Mouse (Mus musculus) cerebellum, postnatal 36 days (tissue): ENCODE data around the gene Adcy10.
A peak's percentile ranks its signal among the peaks of the same experiment; 100 is the strongest.

Experiments used
- DNase-seq, 2 experiments: peaks; one replicate each; pipeline ENCODE4 v3.0.0; 2021 to 2022; ENCODE audit warnings: mixed read lengths in 2 of 2

Adcy10 gene

DNA sequence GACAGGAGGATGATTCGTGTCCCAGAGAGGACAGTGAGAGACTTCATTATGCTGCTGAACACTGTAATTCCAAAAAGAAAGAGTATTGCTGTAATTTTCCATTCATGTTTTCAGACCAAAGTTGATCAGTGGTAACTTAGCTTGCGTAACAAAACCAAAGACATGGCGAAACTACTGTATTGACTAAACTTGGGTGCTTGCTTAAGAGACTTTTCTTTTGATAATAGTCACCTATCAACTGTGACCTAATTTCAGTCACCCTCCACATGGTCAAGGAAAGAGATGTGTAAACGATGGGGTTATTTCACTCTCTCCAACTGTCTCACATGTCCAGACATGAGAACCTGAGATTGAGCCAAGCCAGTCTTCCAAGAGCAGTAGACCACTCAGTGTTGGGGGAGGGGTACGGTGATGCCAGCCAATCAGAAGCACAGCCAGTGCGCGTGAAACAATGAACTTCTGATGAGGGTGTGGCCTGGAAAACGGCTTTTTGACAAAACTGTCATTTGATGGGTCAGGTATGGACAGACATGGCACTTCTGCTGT, at the start of gene Adcy10:
Adcy10 (plus strand) TSS at position 496 of the 546 bp plus-strand sequence.
- DNase-seq = no peak

DNA sequence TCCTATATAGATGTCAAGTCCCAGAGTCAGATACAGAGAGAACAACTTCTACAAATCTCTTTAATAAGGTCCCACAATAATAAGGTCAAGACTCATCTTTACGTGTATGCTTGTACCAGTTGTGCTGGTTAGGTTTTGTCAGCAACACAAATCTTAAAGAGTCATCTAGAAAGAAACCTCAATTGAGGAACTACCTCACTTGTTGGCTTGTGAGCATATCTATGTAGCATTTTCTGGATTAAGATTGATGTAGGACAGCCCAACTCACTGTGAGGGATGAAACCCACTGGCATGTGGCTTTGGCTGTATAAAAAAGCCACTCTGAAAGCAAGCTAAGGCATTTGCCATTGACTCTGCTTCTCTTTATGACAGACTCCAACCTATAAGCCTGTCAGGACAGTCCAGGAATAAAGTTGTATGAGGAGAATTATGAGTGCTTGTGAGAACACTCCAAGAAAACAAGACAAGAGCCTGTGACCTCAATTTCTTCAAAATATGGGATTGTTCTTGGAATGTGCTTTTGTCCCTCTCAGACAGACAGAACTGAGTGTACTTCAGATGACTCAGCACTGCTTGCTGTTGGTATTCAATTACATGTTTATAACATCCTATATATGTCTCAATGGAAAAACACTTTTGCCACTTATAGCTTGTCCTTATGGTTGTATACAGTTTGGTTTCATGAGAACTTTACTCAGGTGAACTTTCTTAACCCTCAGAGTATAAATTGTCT, 46.5 kb upstream of the Adcy10 start:
- no peak for DNase-seq

DNA sequence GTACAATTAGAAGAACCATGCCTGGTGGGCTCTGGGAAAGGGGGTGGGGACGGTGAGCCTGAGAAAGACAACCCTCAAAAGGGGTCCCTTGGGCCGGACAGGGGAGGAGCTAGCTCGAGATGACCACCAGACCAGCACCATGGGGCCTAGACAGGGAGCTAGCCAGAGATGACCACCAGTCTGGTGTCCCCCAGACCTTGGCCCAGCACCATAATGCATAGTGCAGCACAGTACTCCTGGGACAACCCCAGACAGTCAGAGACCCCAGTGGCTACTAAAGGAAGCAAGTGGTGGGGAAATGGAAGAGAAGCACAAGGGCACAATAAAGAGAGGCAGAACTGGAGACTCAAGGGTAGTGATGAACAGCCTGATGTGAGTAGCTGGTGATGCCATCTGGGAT, 44.2 kb upstream of the Adcy10 start:
- DNase-seq = no peak

DNA sequence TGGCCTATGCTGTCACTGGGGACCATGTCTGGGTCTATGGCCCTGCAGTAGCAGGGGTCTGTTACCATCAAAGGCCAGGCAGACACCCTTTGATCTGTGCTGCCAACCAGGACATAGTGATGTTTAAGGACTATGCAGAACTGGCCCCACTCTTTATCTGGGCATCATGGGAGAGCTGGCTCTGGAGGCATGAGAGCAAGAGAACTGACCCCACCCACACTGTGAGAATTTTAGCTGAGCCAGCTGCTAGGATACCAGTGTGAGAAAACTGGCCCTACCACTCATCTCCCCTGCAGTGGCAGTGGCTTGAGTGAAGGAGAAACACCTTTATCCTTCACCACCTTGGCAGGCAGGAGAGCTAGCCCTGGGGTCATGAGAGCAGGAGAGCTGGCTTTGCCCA, 43.8 kb upstream of the Adcy10 start:
- DNase-seq = no peak

DNA sequence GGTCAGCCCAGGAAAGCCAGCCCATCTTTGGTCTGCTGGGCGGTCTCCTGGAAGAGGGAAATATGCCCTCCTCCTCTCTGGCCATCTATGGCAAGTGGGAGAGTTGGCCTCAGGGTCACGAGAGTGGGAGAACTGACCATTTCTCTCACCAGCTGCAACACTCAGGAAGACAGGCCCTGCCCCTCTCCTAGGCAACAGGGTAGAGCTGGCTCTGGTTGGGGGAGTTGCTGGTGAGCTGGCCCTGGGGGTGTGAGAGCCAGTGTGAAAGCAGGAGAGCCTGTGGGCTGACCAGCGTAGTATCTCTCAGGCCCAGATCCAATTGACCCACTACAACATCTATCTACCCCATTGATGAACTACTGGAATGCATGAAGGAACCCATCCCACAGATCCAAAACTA, 43.3 kb upstream of the Adcy10 start:
- DNase-seq = no peak

DNA sequence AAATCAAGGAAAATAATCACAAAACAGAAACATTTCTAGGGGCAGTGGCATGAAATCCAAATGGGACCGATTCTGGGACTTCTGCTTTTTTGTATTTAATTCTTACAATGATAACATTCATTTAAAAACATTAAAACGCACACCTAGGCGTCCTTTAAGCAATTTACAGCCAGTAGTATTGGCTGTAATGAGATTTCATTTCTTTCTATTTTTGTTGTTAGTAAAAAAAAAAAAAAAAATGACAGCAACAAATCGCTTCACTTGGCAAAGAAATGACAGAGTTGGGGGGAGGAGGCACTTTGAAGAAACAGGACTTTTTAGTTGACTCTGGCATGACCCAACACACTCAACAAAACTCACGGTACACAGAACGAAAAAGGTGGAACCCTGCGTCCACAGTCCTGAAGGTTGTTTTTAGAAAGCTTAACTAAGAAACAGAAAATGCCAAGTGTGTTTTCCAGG, 25.9 kb upstream of the Adcy10 start:
- no peak for DNase-seq

DNA sequence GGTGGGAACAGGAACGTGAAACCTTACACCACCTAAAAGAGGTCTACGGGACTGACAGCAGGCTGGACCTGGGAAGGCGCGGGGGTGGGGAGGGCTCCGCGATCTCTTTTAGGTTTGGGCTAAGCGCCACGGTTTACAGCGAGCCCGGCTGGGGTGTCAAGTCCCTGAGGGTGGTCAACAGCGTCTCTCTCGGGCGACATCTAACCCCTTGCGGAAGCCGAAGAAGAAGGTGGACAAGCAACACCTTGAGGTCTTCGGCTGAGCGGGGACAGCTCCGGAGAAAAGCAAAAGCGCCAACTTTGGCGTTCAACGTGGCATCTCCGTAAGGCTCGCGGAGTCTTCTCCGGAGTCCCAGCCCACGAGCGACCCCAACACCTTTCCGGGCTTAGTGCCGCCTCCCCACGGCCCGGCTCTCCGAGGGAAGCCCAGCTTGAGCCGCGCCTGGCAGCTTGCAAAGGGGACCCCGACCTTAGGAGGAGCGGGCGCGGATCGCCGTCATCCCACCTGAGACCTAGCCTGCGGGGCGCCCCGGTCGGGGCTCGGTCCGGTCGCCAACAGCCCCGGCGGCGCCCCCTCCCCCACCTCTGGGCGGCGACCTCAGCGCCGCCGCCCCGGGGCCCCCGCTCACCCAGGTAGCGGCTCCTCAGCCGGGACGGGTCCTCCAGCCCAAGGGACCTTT, 25.3 kb upstream of the Adcy10 start:
- peak; percentile 62 to 65 for DNase-seq

DNA sequence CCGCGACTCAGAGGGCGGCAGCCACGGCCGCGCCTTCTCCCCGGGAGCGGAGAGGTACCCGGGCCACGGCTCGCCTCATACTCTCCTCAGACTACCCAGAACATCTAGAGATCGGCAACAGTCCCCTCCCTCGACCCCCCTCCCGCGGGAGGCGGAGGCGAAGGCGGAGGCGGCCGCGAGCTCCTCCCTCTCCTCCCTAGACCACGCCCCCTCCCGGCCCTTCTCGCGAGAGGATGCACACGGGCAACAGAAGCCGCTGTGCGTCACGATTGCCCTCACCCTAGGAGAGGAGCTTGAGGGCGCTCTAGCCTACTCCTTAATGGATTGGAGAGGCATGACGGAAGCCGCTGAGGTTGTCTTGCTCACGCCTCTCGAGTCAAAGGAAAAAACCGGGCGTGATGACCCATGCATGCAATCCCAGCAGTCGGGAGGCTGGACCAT, 24.6 kb upstream of the Adcy10 start, which contains the start of the genes Dcaf6 and Mpc2:
Dcaf6 (minus strand) TSS at position 116 of the 441 bp plus-strand sequence.
Mpc2 (plus strand) TSS at position 278 of the 441 bp plus-strand sequence.
- peak; percentile 99 to 100 for DNase-seq

DNA sequence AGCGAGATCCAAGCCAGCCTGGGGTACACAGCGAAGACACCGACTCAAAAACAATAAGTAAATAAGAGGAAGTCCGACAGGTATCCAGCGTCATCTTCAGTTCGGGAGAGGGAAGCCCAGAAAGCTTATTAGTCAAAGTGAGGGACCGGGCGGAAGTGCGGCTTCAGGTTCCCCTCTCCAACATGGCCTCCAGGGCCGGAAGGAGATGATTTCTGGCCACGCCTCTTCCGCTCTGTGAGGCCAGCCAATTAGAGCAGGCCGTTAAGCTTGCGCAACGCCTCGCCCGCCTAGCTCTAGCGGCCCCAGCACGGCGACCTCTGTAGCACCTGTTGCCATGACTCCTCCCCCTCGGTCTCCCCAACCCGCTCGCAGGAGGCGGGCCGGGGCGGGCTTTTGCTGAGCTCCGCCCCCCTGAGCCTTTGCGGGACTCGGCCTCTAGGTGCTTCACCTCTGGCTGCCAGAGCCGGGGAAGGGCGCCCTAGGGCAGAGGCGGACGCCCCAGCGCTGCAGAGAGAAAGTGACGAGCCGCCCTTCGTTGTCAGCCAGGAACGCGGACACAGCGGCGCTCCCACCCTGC, 24.1 kb upstream of the Adcy10 start:
- DNase-seq = peak; percentile 98 to 99

DNA sequence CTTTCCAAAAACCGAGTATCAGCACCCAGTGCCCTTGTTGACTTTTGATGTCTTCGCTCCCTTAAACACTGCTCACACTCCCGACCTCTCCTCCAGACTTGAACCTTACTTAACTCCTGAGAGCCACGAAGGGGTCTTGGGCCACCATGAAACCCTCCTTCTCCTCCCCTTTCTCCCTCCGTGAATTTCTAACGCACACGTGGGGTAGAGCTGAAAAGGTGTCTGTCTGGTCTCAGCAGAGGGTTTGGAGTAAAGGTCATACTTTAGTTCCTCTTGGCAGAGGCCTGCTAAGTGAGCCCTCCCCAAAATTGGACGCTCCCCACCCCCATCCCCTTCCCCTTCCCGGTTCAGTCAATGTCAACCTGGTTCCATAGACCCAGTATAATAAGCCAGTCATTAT, 23.3 kb upstream of the Adcy10 start:
- DNase-seq = no peak

DNA sequence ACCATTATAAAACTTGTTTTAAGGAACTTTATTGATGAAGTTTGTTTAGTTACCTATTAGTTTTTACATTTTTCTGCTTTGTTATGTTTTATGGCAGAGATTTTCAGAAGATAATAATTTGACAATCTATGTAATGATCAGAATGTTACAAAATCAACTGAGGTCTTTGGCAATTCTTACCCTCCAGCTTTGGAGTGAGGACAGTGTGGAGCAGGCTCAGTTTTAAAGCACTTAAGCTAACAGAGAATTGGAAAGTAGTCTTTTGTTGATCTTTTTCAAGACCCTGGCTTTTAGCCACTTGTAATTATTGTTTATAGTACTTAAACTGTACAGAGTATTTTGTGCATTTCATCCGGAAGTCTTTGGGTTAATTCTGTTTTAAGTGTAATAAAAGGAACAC, 22.1 kb upstream of the Adcy10 start:
- no peak for DNase-seq

DNA sequence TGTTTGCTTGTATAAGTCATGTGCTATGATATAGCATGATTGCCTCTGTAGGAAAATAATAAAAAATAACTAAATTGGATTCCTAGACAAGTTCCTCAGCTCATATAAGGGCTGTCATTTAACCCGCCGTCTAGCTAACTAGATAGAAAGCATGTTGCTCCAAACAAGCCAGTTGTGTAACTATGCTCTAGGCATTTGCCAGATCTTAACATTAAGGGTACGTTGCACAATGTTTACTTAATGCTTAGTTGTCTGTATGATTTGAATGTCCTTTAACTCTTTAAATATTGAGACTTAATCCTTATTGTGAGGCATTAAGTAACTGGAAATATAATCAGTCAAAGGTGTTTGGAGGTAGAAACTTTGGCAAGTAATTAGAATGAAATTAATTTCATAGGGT, 20.4 kb upstream of the Adcy10 start:
- DNase-seq = no peak

DNA sequence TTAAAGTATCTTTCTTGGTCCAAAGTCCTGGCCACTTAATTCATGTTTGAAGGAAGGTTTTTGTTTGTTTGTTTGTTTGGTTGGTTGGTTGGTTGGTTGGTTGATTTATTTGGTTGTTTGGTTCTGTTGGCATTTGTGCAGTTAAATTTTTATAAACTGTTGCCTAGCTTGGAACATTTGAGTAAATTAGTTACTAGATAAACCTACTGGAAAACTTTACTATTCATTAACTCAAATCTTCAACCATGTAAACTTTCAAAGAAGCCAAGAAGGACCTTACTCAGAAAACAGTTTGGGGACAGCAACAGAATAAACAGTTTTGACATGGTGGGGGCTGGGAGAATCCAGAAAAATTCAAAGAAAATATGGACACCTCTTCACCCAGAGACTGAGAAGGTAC, 16.0 kb upstream of the Adcy10 start:
- no peak for DNase-seq

DNA sequence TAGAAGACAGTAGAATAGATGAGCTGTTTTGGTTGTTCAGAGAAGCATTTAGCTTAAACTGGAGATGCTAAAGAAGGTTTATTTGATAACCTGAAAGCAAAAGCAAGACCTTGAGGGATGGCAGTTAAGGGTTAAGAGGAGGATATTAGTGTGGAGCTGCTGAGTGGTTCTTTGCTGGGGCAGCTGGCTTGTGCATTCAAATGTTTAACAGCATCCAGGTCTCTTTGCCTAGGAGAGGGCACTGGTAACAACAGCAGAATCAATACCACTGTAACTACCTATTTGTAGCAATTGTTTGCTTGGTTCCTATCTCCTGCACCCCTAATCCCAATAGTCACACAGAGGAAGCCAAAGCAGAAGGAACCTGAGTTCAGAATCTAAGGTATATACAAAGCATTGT, 15.3 kb upstream of the Adcy10 start:
- no peak for DNase-seq

DNA sequence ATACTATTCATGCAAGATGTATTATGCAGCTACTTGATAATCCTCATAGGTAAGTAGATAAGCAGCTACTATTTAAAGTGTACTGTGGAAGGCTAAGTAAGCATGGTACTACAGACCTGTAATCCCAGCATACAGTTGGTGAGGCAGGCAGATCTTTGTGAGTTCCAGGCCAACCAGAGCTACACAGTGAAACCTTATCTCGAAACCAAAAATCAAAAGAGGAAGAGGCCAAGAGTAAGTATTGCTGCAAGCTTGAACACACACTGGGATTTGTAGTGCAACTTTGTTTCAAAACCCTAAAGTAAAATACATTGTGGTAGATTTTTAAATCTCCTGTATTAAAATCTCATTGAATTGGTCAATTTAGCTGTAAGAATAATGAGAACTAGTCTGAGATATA, 13.5 kb upstream of the Adcy10 start:
- no peak for DNase-seq

DNA sequence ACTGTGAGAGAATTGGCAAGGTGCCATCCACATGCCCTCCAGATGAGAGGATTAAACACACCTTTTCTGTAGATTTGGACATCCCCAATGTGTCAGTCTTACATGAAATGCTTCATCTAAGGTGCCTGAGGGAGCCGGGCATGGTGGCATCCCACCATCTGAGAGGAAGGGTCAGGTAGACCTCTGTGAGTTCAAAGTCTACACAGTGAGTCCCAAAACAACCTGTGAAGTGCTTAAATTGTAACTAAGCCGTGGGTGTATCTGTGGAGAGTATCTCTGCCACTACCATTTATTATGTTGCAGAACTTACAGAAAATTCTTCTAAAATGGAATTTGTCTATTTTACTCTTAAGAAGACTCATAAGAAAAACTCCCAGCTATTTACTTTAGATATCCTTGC, 1.1 kb downstream of the Adcy10 start:
- no peak for DNase-seq

DNA sequence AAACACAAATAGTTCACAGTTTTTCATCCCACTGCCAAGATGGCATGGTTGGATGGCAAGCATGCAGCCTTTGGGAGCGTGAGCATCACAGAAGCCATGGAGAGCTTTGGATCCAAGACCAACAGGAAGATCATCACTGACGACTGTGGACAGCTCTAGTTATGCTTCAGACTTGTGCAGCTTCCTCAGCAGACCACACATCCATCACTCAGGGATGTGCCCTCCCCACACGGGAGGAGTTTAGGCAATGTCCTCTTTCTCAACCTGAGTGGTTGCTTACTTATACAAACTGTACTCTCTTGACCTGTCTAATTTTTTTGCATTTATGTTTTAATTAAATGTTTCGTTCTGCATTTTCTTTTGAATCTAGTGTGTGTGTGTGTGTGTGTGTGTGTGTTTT, 4.2 kb downstream of the Adcy10 start:
- DNase-seq = no peak

DNA sequence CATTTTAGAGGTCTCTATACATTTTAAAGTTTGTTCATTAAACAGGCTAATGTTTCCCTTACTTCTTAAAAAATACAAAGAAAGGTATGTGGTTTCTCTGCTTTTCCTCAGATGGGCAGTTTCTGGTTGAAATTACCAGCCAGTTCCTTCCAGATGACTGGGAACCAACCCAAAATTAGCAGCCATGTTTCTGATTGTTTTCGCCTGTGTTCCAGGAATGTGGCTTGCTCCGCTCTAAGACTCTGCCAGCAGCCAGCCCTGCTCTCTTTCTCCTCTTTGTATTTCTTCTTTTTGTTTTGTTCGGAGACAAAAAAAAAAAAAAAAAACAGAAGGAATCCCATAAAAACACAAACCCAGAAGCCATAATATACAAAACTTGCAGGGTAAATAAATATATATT, 13.9 kb downstream of the Adcy10 start:
- DNase-seq = no peak

DNA sequence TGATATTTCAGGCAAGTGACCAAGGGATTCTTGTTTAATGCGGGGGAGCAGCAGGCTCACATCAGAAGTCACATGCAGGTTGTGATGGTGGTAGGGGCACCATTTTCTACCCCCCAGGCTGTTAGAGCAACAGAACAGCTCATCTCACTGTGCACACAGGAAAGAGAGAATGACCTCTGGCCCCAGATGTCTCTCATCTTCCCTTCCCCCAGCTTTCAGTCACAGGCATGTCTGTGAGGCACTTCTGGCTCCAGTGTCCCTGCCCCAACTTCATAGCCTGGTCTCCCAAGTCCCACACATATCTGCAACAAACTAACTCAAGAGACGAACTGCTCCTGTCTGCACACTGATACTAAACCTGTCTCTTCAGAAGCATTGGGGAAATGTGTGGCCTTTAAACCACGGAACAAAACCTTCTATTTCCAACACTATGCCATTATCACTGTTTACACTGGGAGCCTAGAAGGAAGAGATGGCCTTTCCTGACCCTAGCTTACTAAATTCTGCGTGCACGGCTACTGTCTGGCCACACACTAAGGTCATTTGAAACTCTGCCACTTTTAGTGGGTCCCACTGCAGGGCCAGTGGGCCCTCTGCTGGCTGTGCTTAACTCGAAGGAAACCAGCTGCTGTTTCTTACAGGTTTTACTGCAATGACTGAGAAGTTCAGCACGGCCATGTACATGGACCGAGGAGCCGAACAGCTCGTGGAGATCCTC, 18.5 kb downstream of the Adcy10 start:
- no peak for DNase-seq

DNA sequence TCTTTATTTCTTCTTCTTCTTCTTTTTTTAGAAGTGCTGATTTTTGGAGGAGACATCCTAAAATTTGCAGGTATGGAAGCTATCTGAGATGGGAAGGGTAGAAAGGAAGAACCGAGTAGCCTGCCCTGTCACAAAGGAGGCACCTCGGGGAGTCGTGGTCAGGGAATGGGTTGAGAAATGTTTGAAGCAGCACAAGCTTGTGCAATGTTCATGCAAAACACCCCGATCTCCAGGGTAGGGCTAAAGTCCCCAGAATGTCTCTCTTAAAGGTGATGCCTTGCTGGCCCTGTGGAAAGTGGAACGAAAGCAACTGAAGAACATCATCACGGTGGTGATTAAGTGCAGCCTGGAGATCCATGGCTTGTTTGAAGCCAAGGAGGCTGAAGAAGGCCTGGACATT, 21.3 kb downstream of the Adcy10 start:
- no peak for DNase-seq

DNA sequence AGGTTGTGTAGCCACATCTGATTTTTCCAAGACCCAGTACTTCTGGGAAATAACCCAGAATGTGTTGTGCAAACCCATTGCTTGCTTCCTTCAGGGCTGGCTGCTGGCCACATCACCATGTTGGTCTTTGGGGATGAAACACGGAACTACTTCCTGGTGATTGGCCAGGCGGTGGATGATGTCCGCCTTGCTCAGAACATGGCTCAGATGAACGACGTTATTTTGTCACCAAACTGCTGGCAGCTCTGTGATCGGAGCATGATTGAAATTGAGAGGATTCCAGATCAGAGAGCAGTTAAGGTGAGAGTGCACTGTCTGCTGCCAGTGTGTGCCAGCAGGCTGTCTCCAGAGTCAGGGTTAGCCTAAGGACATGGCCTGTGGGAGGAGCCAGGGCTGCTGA, 25.2 kb downstream of the Adcy10 start:
- no peak for DNase-seq

DNA sequence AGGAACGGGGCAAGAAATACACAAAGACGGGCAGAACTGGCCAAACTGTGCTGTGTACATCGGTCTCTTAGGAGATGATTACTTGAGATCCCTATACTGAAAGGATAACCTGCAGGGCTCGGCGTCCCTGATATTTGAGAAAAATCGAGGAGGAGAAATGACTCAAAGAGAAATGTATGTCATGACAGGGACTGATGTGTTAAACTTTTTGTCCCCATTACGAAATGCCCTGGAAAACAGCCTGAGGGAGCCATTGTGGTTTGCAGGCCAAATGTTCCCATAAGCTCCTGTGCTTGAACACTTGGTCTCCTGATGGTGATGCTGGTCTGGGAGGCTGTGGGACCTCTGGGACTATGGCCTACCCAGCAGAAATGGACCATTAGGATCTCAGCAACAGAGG, 35.7 kb downstream of the Adcy10 start:
- DNase-seq = no peak

DNA sequence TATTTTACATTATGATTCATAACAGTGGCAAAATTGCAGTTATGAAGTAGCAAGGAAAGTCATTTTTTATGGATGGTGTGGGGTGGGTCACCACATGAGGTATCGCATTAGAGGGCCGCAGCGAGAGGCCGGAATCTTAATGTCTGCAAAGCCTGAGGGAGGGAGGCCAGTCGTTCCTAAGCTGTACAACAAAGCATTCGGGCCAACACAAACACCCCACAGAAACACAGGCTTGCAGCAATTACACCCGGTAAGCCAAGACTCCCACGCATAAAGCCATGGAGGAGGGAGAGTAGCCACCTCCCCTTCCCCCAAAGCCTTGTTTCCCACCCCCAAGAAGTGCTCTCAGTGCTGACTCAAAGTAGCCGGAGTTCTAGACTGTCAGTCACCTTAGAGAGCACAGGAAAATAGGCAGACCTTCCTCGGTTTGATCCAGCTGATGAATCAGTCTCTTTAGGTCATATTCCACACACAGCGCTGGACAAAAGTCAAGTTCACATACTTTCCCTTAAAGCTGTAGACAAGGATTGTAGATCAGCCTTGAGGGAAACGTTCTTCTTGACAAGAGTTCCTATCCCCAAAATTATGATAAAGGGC, 51.2 kb downstream of the Adcy10 start:
- no peak for DNase-seq
